Mouse (Mus musculus) kidney, adult 11 months (tissue): Measurements from ENCODE around the gene Zfp933.
"Not testable (repeated sequence)": the region's sequence is repeated elsewhere in the genome, so short reads cannot be mapped to it uniquely, and the experiment has no call there.

Experiments
- DNase-seq: peaks from one replicate; pipeline ENCODE4 v3.0.0; 2022

Zfp933 gene

GRCm38 (mm10) chr4:147850776-147851175 is 2.6 kb upstream of the Zfp933 start:
- DNase-seq, result no peak

GRCm38 (mm10) chr4:147848584-147848991 is 422 bp upstream of the Zfp933 start:
- DNase-seq, result no peak

GRCm38 (mm10) chr4:147842871-147843270 is 5.3 kb downstream of the Zfp933 start:
- DNase-seq, result no peak

GRCm38 (mm10) chr4:147839282-147839681 is 8.9 kb downstream of the Zfp933 start:
- DNase-seq, result peak; percentile 72

GRCm38 (mm10) chr4:147824389-147824788 is 23.8 kb downstream of the Zfp933 start:
- DNase-seq, result no peak

- DNase-seq, result not testable (repeated sequence)
These were observed 26.8 kb downstream of the Zfp933 start for GRCm38 (mm10) chr4:147821414-147821813.

GRCm38 (mm10) chr4:147819659-147820058 is 28.5 kb downstream of the Zfp933 start:
- not testable (repeated sequence) for DNase-seq

- DNase-seq, result no peak
These were observed 33.5 kb downstream of the Zfp933 start for GRCm38 (mm10) chr4:147814592-147815167.

GRCm38 (mm10) chr4:147813249-147813765 is 34.9 kb downstream of the Zfp933 start:
- no peak for DNase-seq

GRCm38 (mm10) chr4:147809966-147810304 is 38.2 kb downstream of the Zfp933 start:
- DNase-seq, result not testable (repeated sequence)

- DNase-seq, result peak; percentile 31
These were observed 38.7 kb downstream of the Zfp933 start, which contains the start of gene Zfp984 for GRCm38 (mm10) chr4:147809292-147809965. Zfp984 (minus strand) TSS chr4:147809788.

GRCm38 (mm10) chr4:147808483-147808882 is 39.7 kb downstream of the Zfp933 start:
- DNase-seq, result not testable (repeated sequence)

GRCm38 (mm10) chr4:147795308-147795707 is 52.9 kb downstream of the Zfp933 start:
- DNase-seq, result not testable (repeated sequence)

- not testable (repeated sequence) for DNase-seq
These were observed 54.0 kb downstream of the Zfp933 start for GRCm38 (mm10) chr4:147794026-147794665.

- DNase-seq, result not testable (repeated sequence)
These were observed 54.7 kb downstream of the Zfp933 start for GRCm38 (mm10) chr4:147793390-147793916.

- DNase-seq, result not testable (repeated sequence)
These were observed 56.4 kb downstream of the Zfp933 start for GRCm38 (mm10) chr4:147791729-147792128.
